Mouse (Mus musculus) megakaryocyte, embryonic 14.5 days (primary cell): ENCODE data around the gene Kcnk6.

ENCODE experiments used
- FLI1 ChIP-seq: IDR thresholded peaks from 2 replicates; pipeline ENCODE4 v1.6.1; 2012; ENCODE audit warnings: low read length, inconsistent platforms, mixed read lengths
- GATA1 ChIP-seq: IDR thresholded peaks from 3 replicates; pipeline ENCODE4 v1.6.1; 2012; ENCODE audit warnings: mixed read lengths, low read length, inconsistent platforms, borderline replicate concordance

- TF ChIP-seq GATA1 (no peak), FLI1 (no peak)
Observed at GRCm38 (mm10) chr7:29246015-29246414, 13.7 kb upstream of the Kcnk6 start.
